Comparison of ENCODE assay signal across 9 mouse cellular contexts in genomic region chr5:67095651-67096377, GRCm38 (mm10). TPM values are rescaled to one million over a fixed set of nuclear protein-coding genes. Genes with fewer than 3 reads are reported as not detected.
DNase-seq lines count a peak whose midpoint lies in the region; ATAC-seq lines count a peak whose summit lies in the region.
"Had no signal": no experiment of that assay in that cellular context is flagged by ENCODE, and none has a peak within 500 bp of the region (broad histone marks: within the 10 kb centered on the region; RNA-seq: fewer than 3 reads in every experiment).

No protein-coding gene starts in this region.

- peak overlapping the region; percentile 36 for H3K4me3 ChIP-seq in kidney, embryonic 16.5 days (ENCODE audit: low read length)
- H3K4me3 ChIP-seq in embryonic facial prominence, embryonic 10.5 days = peak overlapping the region; percentile 52
- peak overlapping the region; percentile 36 for H3K4me3 ChIP-seq in midbrain, embryonic 12.5 days

- no peaks in the 10 kb centered on the region for H3K36me3 ChIP-seq in kidney, embryonic 16.5 days (ENCODE audit: insufficient read depth, low read length)
- no peaks in the 10 kb centered on the region for H3K36me3 ChIP-seq in embryonic facial prominence, embryonic 10.5 days (replicated peaks)
- H3K36me3 ChIP-seq in midbrain, embryonic 12.5 days = no peaks in the 10 kb centered on the region

- no peak overlapping the region for H3K9ac ChIP-seq in kidney, embryonic 16.5 days (replicated peaks; ENCODE audit: low read length)
- H3K9ac ChIP-seq in midbrain, embryonic 12.5 days (replicated peaks) = peak overlapping the region; percentile 43

- ATAC-seq in kidney, embryonic 16.5 days (ENCODE audit: low FRiP score, low TSS enrichment) = 0 out of 2 replicates have a peak, but pooled peaks have one; percentile 9
- ATAC-seq in midbrain, embryonic 12.5 days (ENCODE audit: low FRiP score, low read depth) = 0 out of 2 replicates have a peak, but pooled peaks have one; percentile 18
- ATAC-seq in CD4-positive, CD25-positive, alpha-beta regulatory T cell, adult 4 months = no peak

- peaks cover 93% of the 10 kb centered on the region for H3K27me3 ChIP-seq in kidney, embryonic 16.5 days (ENCODE audit: insufficient read depth, low read length)
- H3K27me3 ChIP-seq in embryonic facial prominence, embryonic 10.5 days (replicated peaks; ENCODE audit: low read depth, poor library complexity, severe bottlenecking) = peaks cover 100% of the 10 kb centered on the region
- H3K27me3 ChIP-seq in midbrain, embryonic 12.5 days = peaks cover 94% of the 10 kb centered on the region

- H3K9me3 ChIP-seq in kidney, embryonic 16.5 days (ENCODE audit: low read length) = no peaks in the 10 kb centered on the region
- no peaks in the 10 kb centered on the region for H3K9me3 ChIP-seq in embryonic facial prominence, embryonic 10.5 days
- H3K9me3 ChIP-seq in midbrain, embryonic 12.5 days = no peaks in the 10 kb centered on the region

- H3K4me2 ChIP-seq in kidney, embryonic 16.5 days (replicated peaks; ENCODE audit: low read depth, low read length) = peak overlapping the region; percentile 47
- peak overlapping the region; percentile 51 for H3K4me2 ChIP-seq in midbrain, embryonic 12.5 days (replicated peaks)

- H3K4me1 ChIP-seq in kidney, embryonic 16.5 days (ENCODE audit: insufficient read depth, low read length) = peaks cover 7% of the 10 kb centered on the region; the same call in 1 of the 2 replicates
- H3K4me1 ChIP-seq in embryonic facial prominence, embryonic 10.5 days = peaks cover 14% of the 10 kb centered on the region
- peaks cover 8% of the 10 kb centered on the region for H3K4me1 ChIP-seq in midbrain, embryonic 12.5 days

- H3K27ac ChIP-seq in kidney, embryonic 16.5 days (ENCODE audit: low read length) = no peak overlapping the region
- H3K27ac ChIP-seq in embryonic facial prominence, embryonic 10.5 days (replicated peaks) = peak overlapping the region; percentile 59
- no peak overlapping the region for H3K27ac ChIP-seq in midbrain, embryonic 12.5 days (replicated peaks)

- WGBS in kidney, embryonic 16.5 days = 1% methylated on average over 35 of the region's 47 CpGs
- under 1% methylated on average over 47 of the region's 47 CpGs for WGBS in embryonic facial prominence, embryonic 10.5 days
- WGBS in midbrain, embryonic 12.5 days = 0% methylated on average over 42 of the region's 47 CpGs

- no peak for DNase-seq in kidney, postnatal 25 days
- peak; percentile 37 for DNase-seq in embryonic facial prominence, embryonic 10.5 days (ENCODE audit: low spot score)
- DNase-seq in heart, postnatal 4 days = peak; percentile 9
- no peak for DNase-seq in left cerebral cortex, postnatal 4 days
- DNase-seq in left cerebral cortex, postnatal 14 days (ENCODE audit: low spot score in 2 of 2) = no peak

- intact Hi-C loops in left cerebral cortex, postnatal 4 days (cut with DNase I) = loop anchor here (5.0 kb wide), 1 partner anchor 136 kb away; no protein-coding TSS in a partner anchor
- intact Hi-C loops in left cerebral cortex, postnatal 14 days (cut with DNase I) = loop anchor here (10.0 kb wide), 1 partner anchor 509 kb away; the partner anchor contains the start of gene Shisa3

RNA-seq across cellular contexts. Expression of gene Phox2b, which starts 3.3 kb away (rescaled TPM):
- 0.53 and 0.64 TPM in 2 replicates for polyA plus RNA-seq in kidney, embryonic 16.5 days (2015; fragmentation: Nextera tagmentation; extraction: Ambion mirVana)
- polyA plus RNA-seq in embryonic facial prominence, embryonic 10.5 days (2016; fragmentation: Nextera tagmentation; extraction: Ambion mirVana) = 2.8 and 11.2 TPM in 2 replicates
- under 1 TPM in 1 of 2 experiments, not detected in 1; 0.14 TPM for total RNA-seq in heart, postnatal 4 days (2021)
- 0.52 and 1.1 TPM in 2 replicates for polyA plus RNA-seq in midbrain, embryonic 12.5 days (2016; fragmentation: Nextera tagmentation; extraction: Ambion mirVana)
- polyA plus RNA-seq in CD4-positive, CD25-positive, alpha-beta regulatory T cell, adult 4 months (2017; shearing (Covaris generic)) = under 1 TPM in 1 of 2 experiments, not detected in 1; 0.20 TPM
- not detected for total RNA-seq in left cerebral cortex, postnatal 4 days (2021)
- not detected for total RNA-seq in left cerebral cortex, postnatal 14 days (2021)
- total RNA-seq: heart, adult 18-20 months had no signal

Comparison
In these comparisons a context has a peak if more than half of its experiments do, and no peak if none do; other contexts are left out.
1. DNase-seq: peak in embryonic facial prominence, embryonic 10.5 days (single experiment) and heart, postnatal 4 days (single experiment); none in kidney, postnatal 25 days (0 of 2), left cerebral cortex, postnatal 4 days (single experiment) and left cerebral cortex, postnatal 14 days (0 of 2).
2. Peak in every context shown above with its lines, with median percentiles within 50 percentile points of each other: H3K4me3 ChIP-seq.